Mouse (Mus musculus) heart, postnatal 0 days (tissue): Measurements from ENCODE around the gene Igsf9b. TPM values are rescaled to one million over a fixed set of nuclear protein-coding genes. Genes with fewer than 3 reads are reported as not detected.
A peak's percentile ranks its signal among the peaks of the same experiment; 100 is the strongest.

Experiments used
- ATAC-seq: fragments of 200-750 bp; cut with Nextera tagmentation; 2 replicates; pipeline ENCODE4 v1.8.0; 2017; ENCODE audit warnings: low read depth, moderate number of reproducible peaks, moderate library complexity; ENCODE audit not compliant: insufficient read depth
- DNase-seq: peaks from one replicate; pipeline ENCODE4 v3.0.0-alpha.2; 2016; ENCODE audit warnings: low spot score
- H3K27ac ChIP-seq: fragments of 300-500 bp; sonication (generic); 2 replicates; pipeline ENCODE4 v1.5.1; 2014; ENCODE audit warnings: low read depth, mild to moderate bottlenecking
- H3K27me3 ChIP-seq: fragments of 300-500 bp; sonication (generic); 2 replicates; pipeline ENCODE4 v1.6.1; 2014; ENCODE audit warnings: low read length, mixed read lengths; ENCODE audit not compliant: control insufficient read depth, insufficient read depth
- H3K36me3 ChIP-seq: fragments of 300-500 bp; sonication (generic); replicated peaks from 2 replicates; pipeline ENCODE4 v1.6.1; 2014; ENCODE audit warnings: low read length, mixed read lengths; ENCODE audit not compliant: control insufficient read depth, insufficient read depth
- H3K4me1 ChIP-seq: fragments of 300-500 bp; sonication (generic); 2 replicates; pipeline ENCODE4 v1.6.1; 2014; ENCODE audit warnings: antibody characterized with exemption; ENCODE audit not compliant: control insufficient read depth, insufficient read depth
- H3K4me2 ChIP-seq: fragments of 300-500 bp; sonication (generic); 2 replicates; pipeline ENCODE4 v1.6.1; 2014; ENCODE audit warnings: low read depth, mild to moderate bottlenecking, low read length, moderate library complexity
- H3K4me3 ChIP-seq: fragments of 300-500 bp; sonication (generic); 2 replicates; pipeline ENCODE4 v1.5.1; 2014; ENCODE audit warnings: low read depth, low read length
- H3K9ac ChIP-seq: fragments of 300-500 bp; sonication (generic); replicated peaks from 2 replicates; pipeline ENCODE4 v1.6.1; 2014; ENCODE audit warnings: low read depth, low read length, mixed read lengths
- H3K9me3 ChIP-seq: fragments of 300-500 bp; sonication (generic); replicated peaks from 2 replicates; pipeline ENCODE4 v1.6.1; 2016; ENCODE audit warnings: low read length; ENCODE audit not compliant: control insufficient read depth
- CTCF ChIP-seq: IDR thresholded peaks from 2 replicates; pipeline ENCODE4 v1.5.1; 2016; ENCODE audit warnings: antibody characterized with exemption, control low read depth, low read depth
- EP300 ChIP-seq: IDR thresholded peaks from 2 replicates; pipeline ENCODE4 v1.6.1; 2016; ENCODE audit warnings: antibody characterized with exemption, low read depth
- WGBS: fragments of 180-500 bp; shearing (Covaris S2); extraction: QIAGEN DNeasy Blood & Tissue Kit; methylation state at CpG from one replicate; pipeline ENCODE4 v1.1.7; 2014; 5-methylcytosine and 5-hydroxymethylcytosine counted together
- polyA plus RNA-seq: library from polyadenylated mRNA; unstranded; fragments of >200 nt; fragmentation: Nextera tagmentation; extraction: Ambion mirVana; gene quantifications from 2 replicates; pipeline ENCODE4 v1.2.1, GENCODE M21; 2015
- total RNA-seq: library from RNA; depleted of rRNA; stranded (reverse); fragments of >200 nt; gene quantifications from 2 replicates; pipeline ENCODE4 v1.2.3, GENCODE M21; 2014; ENCODE audit warnings: low replicate concordance

The Igsf9b gene
- total and polyA plus RNA-seq, 2 experiments from 2014 or later: 2.8 to 6.0 TPM

DNA sequence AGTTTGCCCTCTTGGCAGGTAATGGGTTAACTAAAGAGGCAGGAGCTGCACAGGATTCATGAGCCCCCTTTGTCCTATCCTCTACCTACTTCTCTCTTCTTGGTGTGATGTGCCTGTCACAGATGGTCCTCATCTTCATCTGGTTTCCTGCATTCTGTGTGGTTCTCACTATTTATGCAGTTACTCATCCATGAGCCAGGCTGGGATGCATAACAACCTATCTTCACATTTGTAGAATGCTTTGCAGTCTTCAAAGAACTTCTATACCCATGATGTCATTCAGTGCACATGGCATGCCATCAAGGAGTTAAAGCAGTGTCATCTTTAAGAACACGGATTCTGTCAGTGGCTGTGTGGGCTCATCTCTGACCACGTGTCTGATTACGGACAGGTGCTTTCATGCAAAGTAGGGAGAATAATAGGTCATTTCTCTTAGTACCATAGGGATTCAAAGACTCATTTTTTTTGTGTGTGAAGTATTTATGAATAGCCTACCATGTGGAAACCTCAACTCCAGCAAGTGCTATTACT lies 13.2 kb upstream of the Igsf9b start:
- no peak overlapping the region for H3K4me3 ChIP-seq
- no peaks in the 10 kb centered on the region for H3K36me3 ChIP-seq
- no peak for TF ChIP-seq CTCF
- TF ChIP-seq EP300: no peak
- no peaks in the 10 kb centered on the region for H3K27me3 ChIP-seq
- H3K4me1 ChIP-seq: peaks cover 9% of the 10 kb centered on the region
- H3K9me3 ChIP-seq: no peaks in the 10 kb centered on the region
- no peak overlapping the region for H3K9ac ChIP-seq
- H3K27ac ChIP-seq: no peak overlapping the region
- no peak for ATAC-seq
- DNase-seq: no peak
- WGBS: 58% methylated on average over 3 of the region's 3 CpGs
- H3K4me2 ChIP-seq: no peak overlapping the region

DNA sequence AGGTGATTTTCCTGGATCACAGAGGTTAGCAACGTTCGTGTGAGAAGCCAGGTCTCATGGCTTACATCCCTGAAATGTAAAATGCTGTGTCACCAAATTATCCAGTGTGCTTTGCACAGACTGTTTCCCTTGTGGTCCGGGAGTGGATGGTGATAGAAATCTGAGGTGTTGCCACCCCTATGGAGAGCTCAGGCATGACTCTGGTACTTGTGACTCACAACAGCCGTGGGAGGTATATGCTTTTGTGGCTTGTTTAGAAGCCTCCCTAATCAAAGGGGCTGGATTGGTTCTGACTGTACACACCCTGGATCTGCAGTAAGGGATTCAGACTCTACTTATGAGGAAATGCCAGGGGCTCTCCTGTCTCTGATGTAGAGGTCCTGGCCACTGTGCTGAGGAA lies 12.7 kb upstream of the Igsf9b start:
- H3K27me3 ChIP-seq: no peaks in the 10 kb centered on the region
- H3K9ac ChIP-seq: no peak overlapping the region
- H3K4me1 ChIP-seq: peaks cover 6% of the 10 kb centered on the region
- no peaks in the 10 kb centered on the region for H3K36me3 ChIP-seq
- DNase-seq (no peak), ATAC-seq (no peak)
- H3K27ac ChIP-seq: no peak overlapping the region
- H3K4me2 ChIP-seq: no peak overlapping the region
- 60% methylated on average over 4 of the region's 4 CpGs for WGBS
- H3K9me3 ChIP-seq: no peaks in the 10 kb centered on the region
- no peak overlapping the region for H3K4me3 ChIP-seq
- no peak for TF ChIP-seq EP300
- TF ChIP-seq CTCF: no peak

DNA sequence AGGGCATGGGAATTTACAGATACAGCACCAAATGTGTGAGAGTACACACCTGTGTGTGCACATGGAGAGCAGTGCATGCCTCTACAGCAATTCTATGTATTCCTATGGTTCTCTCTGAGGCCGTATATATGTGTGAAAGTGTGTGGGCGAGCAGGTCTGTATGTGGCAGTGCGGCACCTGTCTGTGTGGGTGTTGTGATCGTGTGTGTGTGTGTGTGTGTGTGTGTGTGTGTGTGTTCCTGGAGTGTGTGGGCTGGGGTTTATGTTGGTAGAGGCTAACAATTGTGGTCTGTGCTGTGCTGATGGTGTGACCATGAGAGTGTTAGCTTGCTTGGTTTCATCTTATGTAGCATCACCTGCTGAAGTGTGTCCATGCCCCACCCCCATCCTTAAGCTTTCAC lies 12.1 kb upstream of the Igsf9b start:
- Histone ChIP-seq H3K9ac (no peak overlapping the region), H3K27ac (no peak overlapping the region), H3K4me1 (peaks cover 6% of the 10 kb centered on the region), H3K4me2 (no peak overlapping the region), H3K36me3 (no peaks in the 10 kb centered on the region), H3K4me3 (no peak overlapping the region), H3K27me3 (no peaks in the 10 kb centered on the region), H3K9me3 (no peaks in the 10 kb centered on the region)
- 80% methylated on average over 4 of the region's 4 CpGs for WGBS
- ATAC-seq (no peak), DNase-seq (no peak)
- TF ChIP-seq CTCF (no peak), EP300 (no peak)

DNA sequence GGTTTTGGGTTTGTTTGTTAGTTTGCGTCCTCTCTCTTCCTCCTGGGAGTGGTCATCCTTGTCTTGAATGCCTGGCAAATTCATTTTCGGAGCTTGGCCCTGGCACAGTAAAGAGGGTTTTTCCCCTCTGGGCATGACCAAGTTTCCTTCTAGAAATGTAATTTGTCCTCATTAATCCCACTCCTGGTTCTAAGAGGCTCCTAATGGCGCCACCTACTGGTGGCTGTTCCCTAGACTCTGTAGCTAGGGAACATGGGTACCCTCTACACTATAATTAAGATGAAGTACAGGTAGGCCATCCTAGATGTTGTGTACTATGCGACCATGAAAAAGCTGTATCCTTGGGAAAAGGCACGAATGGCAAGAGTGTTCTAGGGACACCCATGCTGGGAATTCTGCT lies 11.6 kb upstream of the Igsf9b start:
- no peaks in the 10 kb centered on the region for H3K36me3 ChIP-seq
- DNase-seq (peak; percentile 8), ATAC-seq (no peak)
- H3K27me3 ChIP-seq: no peaks in the 10 kb centered on the region
- no peaks in the 10 kb centered on the region for H3K9me3 ChIP-seq
- no peak overlapping the region for H3K4me2 ChIP-seq
- H3K9ac ChIP-seq: no peak overlapping the region
- H3K4me1 ChIP-seq: peaks cover 6% of the 10 kb centered on the region
- no peak for TF ChIP-seq EP300
- TF ChIP-seq CTCF: peak; percentile 60
- no peak overlapping the region for H3K4me3 ChIP-seq
- no peak overlapping the region for H3K27ac ChIP-seq
- WGBS: 42% methylated on average over 5 of the region's 5 CpGs

DNA sequence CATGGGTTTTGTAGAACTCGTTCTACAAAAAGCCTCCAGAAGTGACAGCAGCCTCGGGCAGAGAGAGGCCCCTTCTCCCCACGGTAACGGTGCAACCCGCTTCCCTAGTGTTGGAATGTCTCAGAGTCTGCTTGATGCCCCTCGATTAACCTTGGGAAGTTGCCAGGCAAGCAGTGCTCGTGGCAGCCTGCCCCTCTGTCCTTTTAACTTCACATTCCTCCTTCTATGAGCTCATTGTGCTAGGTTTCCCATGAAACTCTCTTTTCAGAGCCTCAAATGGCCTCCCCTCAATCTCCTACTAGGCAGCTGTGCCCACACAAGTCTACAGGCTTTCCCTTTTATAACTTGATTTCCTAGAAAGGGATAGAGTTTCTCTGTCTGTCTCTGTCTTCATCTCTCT lies 10.6 kb upstream of the Igsf9b start:
- ATAC-seq: 0 out of 2 replicates have a peak, but pooled peaks have one; percentile 15
- no peaks in the 10 kb centered on the region for H3K9me3 ChIP-seq
- peak; percentile 17 for DNase-seq
- H3K27me3 ChIP-seq: no peaks in the 10 kb centered on the region
- H3K27ac ChIP-seq: no peak overlapping the region
- no peak for TF ChIP-seq EP300
- H3K36me3 ChIP-seq: no peaks in the 10 kb centered on the region
- no peak overlapping the region for H3K4me3 ChIP-seq
- WGBS: 15% methylated on average over 7 of the region's 7 CpGs
- H3K9ac ChIP-seq: no peak overlapping the region
- H3K4me1 ChIP-seq: peaks cover 6% of the 10 kb centered on the region
- no peak overlapping the region for H3K4me2 ChIP-seq
